Mouse (Mus musculus): ENCODE data around the gene Insrr.

The Insrr gene

GRCm38 (mm10) chr3:87796736-87797334, at the start of gene Insrr:
Gene Insrr (plus strand): TSS chr3:87796951.
- peak; percentile 17 to 57 for DNase-seq (ENCODE audit: inconsistent age in 2 of 2, low spot score in 1 of 2)

DNA sequence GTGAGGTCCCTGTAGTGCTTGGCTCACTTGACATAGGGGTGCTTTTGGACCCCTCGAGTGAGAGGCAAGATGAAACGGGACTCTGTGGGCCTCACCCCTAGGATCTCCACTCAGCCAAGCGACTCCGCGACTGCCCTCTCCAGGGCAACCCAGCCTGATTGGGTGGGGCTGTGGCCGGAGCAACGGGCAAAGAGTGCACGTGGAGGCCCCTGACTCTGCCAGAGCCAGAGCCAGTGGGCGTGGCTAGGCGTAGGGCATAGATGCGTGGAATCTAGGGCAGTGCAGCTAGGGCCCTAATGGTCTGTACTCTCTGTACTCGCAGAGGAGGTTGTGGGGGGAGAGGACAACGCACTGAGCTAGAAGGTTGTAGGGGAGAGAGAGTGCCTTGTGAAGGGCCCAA, 48.3 kb upstream of the Insrr start, which contains the start of gene Lrrc71:
Lrrc71 (minus strand) TSS at position 195 of the 400 bp plus-strand sequence.
- peak in 1 of 2 experiments; percentile 56 for DNase-seq (ENCODE audit: inconsistent age in 2 of 2, low spot score in 1 of 2)

GRCm38 (mm10) chr3:87749036-87749435, 47.7 kb upstream of the Insrr start:
- DNase-seq (ENCODE audit: inconsistent age in 2 of 2, low spot score in 1 of 2), result peak; percentile 61 to 88

- peak in 1 of 2 experiments; percentile 28 for DNase-seq (ENCODE audit: inconsistent age in 2 of 2, low spot score in 1 of 2)
These were observed 46.8 kb upstream of the Insrr start for GRCm38 (mm10) chr3:87749977-87750376.

DNA sequence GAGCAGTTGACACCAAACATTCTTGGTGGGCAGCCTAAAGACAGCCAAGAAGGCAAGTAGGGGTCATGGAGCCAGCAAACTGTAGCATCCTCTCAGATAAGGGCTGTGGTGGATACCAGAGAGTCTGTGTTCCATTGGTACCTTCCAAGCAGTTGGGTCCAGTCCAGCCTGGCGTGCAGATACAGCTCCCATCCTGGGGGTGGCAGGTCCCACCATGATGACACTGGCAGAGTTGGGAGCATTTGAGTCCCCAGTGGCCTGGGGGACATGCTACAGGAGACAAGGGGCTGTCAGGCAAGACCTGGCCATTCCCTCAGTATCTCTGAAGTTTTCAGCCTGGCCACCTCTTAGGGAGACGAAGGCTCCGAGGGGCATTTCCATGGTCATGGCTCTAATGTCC, 44.2 kb upstream of the Insrr start:
- no peak for DNase-seq (ENCODE audit: inconsistent age in 2 of 2, low spot score in 1 of 2)

DNA sequence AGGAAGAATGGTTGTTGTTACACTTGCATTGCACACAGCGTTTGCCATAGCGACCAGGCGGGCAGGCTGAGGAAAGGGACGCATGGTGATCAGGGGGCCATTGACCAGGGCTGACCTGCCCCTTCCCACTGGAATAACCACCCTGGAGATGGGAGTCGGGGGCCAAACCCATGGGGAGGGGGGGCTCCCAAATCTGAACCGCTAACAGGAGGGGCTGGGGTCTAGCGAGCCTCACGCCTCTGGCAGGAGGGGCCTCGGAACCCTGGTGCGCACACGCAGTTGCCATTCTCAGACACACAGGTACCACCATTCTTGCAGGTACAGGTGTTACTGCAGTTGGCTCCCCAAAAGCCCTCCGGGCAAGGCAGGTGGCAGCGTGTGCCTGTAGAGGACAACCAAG, 42.9 kb upstream of the Insrr start:
- DNase-seq (ENCODE audit: inconsistent age in 2 of 2, low spot score in 1 of 2), result no peak

GRCm38 (mm10) chr3:87755964-87756363, 40.8 kb upstream of the Insrr start:
- DNase-seq (ENCODE audit: inconsistent age in 2 of 2, low spot score in 1 of 2), result peak; percentile 84 to 95

DNA sequence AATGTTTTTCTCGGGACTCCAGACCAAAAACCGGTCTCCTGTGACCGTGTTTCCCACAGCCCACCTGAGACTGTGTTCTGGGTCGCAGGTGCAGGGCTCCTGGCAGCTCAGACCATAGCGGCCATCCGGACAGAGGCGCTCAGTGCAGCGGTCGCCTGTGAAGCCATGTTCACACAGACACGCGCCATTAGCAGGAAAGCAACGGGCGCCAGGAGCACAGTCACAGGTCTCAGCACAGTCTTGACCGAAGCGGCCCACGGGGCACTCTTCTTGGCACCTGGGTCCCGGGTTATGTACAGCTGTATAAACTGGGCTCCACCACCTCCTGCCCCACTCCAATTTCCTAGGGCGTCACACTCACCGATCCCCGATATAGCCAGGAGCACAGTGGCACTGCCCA, 40.3 kb upstream of the Insrr start:
- DNase-seq (ENCODE audit: inconsistent age in 2 of 2, low spot score in 1 of 2), result no peak

GRCm38 (mm10) chr3:87758641-87759040, 38.1 kb upstream of the Insrr start:
- DNase-seq (ENCODE audit: inconsistent age in 2 of 2, low spot score in 1 of 2), result peak; percentile 57 to 69

DNA sequence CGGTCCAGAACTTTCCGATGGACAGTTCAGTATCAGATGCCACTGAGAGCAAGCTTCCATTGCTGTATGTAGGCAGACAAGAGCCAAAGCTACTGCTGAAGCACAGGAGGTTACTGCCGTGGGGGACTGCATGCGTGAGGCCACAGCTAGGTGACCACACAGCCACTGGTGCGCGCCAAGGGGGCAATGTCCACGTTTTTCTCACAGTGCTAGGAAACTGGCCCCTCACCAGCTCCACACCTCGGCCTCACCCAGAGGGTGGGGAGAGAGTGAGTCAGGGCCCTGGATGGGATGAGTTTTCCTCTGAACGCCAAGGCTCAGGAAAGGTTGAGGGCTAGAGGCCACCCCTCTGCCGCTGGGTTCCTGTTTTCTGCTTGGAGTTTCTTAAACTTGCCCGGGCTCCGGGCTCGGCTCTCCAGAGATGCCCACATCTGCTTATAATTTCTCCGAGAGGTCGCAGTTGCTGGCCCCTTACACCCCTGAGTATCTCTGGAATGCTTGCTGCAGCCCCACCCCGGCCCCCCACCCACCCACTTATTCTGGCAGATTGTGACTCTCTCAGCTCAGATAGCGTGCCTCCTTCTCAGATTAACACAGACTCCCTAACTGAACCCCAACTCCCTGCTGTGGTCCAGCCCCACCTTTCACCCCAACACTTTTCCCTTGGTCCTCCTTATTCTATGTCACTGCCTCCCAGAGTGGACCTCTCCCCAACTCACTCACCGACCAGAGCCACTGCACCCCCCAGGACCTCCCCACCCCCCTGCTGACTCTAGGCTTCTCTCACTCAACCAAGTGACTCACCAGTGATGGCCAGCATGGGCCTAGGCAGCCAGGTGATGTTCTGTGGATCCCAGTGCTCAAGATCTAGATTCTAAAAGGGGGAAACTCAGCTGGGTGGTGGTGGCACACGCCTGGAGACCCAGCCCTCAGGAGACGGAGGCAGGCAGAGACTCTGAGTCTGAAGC, 35.1 kb upstream of the Insrr start:
- no peak for DNase-seq (ENCODE audit: inconsistent age in 2 of 2, low spot score in 1 of 2)

GRCm38 (mm10) chr3:87763202-87763601, 33.5 kb upstream of the Insrr start:
- peak in 1 of 2 experiments; percentile 28 for DNase-seq (ENCODE audit: inconsistent age in 2 of 2, low spot score in 1 of 2)

GRCm38 (mm10) chr3:87763683-87764289, 33.0 kb upstream of the Insrr start:
- DNase-seq (ENCODE audit: inconsistent age in 2 of 2, low spot score in 1 of 2), result peak; percentile 66 to 79

DNA sequence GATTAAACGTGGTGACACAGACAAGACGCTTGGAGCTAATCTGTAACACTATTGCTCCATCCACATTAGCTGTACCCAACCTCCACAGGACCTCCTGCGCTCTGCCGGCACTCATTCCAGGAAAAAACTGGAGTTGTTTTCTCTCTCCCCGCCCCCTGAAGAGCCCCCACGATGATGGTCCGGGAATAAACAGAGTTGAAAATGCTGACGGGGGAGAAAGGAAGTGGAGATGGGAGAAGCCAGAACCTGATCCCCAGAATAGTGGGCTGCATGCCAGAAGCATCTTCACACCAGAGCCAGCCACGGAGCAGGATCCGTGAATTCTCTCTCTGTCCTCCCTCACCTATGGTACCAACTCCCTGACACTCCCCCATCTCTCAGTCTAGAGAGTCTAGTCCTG, 32.2 kb upstream of the Insrr start:
- DNase-seq (ENCODE audit: inconsistent age in 2 of 2, low spot score in 1 of 2), result peak in 1 of 2 experiments; percentile 47

- DNase-seq (ENCODE audit: inconsistent age in 2 of 2, low spot score in 1 of 2), result peak; percentile 63 to 74
These were observed 31.7 kb upstream of the Insrr start for GRCm38 (mm10) chr3:87765091-87765490.

GRCm38 (mm10) chr3:87765631-87766283, 31.0 kb upstream of the Insrr start:
- no peak for DNase-seq (ENCODE audit: inconsistent age in 2 of 2, low spot score in 1 of 2)

- DNase-seq (ENCODE audit: inconsistent age in 2 of 2, low spot score in 1 of 2), result no peak
These were observed 30.5 kb upstream of the Insrr start for GRCm38 (mm10) chr3:87766284-87766667.

GRCm38 (mm10) chr3:87767764-87768163, 29.0 kb upstream of the Insrr start:
- peak in 1 of 2 experiments; percentile 29 for DNase-seq (ENCODE audit: inconsistent age in 2 of 2, low spot score in 1 of 2)

DNA sequence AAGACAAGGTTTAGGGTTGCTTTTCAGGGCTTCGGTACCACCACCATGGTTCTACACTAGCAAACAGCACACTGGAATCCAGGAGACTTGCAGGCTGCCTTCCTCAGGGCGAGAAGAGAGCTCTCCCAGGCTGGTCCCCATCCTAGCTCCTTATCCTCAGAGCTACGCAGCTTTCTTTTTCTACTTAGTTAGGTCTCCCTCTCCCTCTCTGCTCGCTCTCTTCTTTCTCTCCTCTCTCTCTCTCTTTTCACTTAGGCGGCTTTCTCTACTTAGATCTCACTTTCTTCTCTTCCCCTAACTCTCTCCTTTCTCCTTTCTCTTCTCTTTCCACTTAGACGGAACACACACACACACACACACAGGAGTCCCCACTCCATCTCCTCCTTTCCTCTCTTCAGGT, 28.3 kb upstream of the Insrr start:
- no peak for DNase-seq (ENCODE audit: inconsistent age in 2 of 2, low spot score in 1 of 2)

DNA sequence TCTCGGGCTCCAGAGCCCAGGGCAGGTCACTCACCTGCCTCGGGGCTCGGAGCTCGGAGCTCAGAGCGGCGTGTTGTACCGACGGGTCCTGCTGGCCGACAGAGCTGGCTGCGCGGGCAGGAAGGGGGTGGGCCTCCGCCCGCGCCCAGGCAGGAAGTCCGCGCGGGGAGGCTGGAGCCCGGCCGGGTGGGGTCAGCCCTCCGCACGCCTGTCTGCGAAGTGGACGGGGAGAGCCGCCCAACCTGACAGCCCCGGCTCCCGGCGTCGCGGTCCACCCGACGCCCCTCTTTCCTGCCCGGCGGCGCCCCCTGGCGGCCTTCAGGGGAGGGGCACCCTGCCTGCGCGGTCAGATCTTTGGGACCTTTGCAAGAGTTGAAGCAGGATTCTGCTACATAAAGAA, 27.9 kb upstream of the Insrr start:
- DNase-seq (ENCODE audit: inconsistent age in 2 of 2, low spot score in 1 of 2), result peak; percentile 86 to 93

GRCm38 (mm10) chr3:87769506-87769905, 27.2 kb upstream of the Insrr start:
- DNase-seq (ENCODE audit: inconsistent age in 2 of 2, low spot score in 1 of 2), result no peak

DNA sequence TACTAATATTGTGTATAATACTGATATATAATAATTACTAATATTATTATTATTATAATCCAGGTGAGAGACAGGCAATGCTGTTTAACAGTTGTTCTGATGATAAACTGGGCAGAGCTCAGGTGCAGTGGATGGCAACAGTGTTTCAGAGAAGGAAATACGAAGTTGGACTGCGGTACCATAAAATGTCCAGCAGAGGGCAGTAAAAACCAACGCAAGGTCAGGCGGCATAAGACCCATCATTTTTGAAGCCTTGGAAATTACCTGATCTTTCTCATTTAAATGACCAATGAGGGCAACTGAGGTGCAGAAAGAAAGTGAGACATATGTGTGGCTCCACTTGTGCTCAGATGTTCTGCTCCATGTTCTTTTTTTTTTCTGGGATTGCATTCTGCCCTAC, 26.5 kb upstream of the Insrr start:
- peak in 1 of 2 experiments; percentile 76 for DNase-seq (ENCODE audit: inconsistent age in 2 of 2, low spot score in 1 of 2)
